Mouse (Mus musculus): Measurements from ENCODE around the gene Zbed3. TPM values are rescaled to one million over a fixed set of nuclear protein-coding genes. Genes with fewer than 3 reads are reported as not detected.

The Zbed3 gene
- 4.4 and 4.7 TPM in 2 replicates for polyA plus RNA-seq (2012; rRNA removed)

GRCm38 (mm10) chr13:95323400-95323799 is at the start of gene Zbed3:
Zbed3 (plus strand) TSS chr13:95323612.

GRCm38 (mm10) chr13:95374701-95375553 is 51.5 kb downstream of the Zbed3 start, which contains the start of gene Aggf1:
Aggf1 (minus strand) TSS chr13:95375352.

Other genes starting within 250 kb of the Zbed3 start
- gene Pde8b, start 73.3 kb upstream of the Zbed3 start, polyA plus RNA-seq (2012; rRNA removed), result 0.30 and 0.37 TPM in 2 replicates
- 13.3 and 14.6 TPM in 2 replicates for gene Aggf1, start 51.7 kb downstream of the Zbed3 start, polyA plus RNA-seq (2012; rRNA removed)
- 0.02 TPM in 1 of 2 replicates, not detected in the other for gene Crhbp, start 121.3 kb downstream of the Zbed3 start, polyA plus RNA-seq (2012; rRNA removed)
- gene S100z, start 155.1 kb downstream of the Zbed3 start, polyA plus RNA-seq (2012; rRNA removed), result not detected in 2 replicates
- 0.61 and 0.63 TPM in 2 replicates for gene F2rl1, start 201.6 kb downstream of the Zbed3 start, polyA plus RNA-seq (2012; rRNA removed)

Measured in liver, embryonic 14 days (tissue).